Mouse (Mus musculus) spleen, postnatal 36 days (tissue): ENCODE measurements around the gene Exo1.

ENCODE experiments used
- DNase-seq, 2 experiments: peaks; one replicate each; pipeline ENCODE4 v3.0.0; 2022; ENCODE audit warnings: low spot score in 2 of 2, mixed read lengths in 1 of 2

Gene Exo1

GRCm38 (mm10) chr1:175950851-175951250 lies 70.5 kb downstream of the Exo1 start:
- no peak for DNase-seq

GRCm38 (mm10) chr1:175961786-175962185 lies 81.4 kb downstream of the Exo1 start:
- DNase-seq, result no peak
